Mouse (Mus musculus) urinary bladder, postnatal 10 days (tissue): ENCODE data around the gene Hcfc1r1.

Experiments
- DNase-seq: peaks from one replicate; pipeline ENCODE4 v3.0.0; 2022; ENCODE audit warnings: low spot score

The Hcfc1r1 gene

GRCm38 (mm10) chr17:23675127-23675526, 1.7 kb downstream of the Hcfc1r1 start:
- DNase-seq, result no peak

GRCm38 (mm10) chr17:23675564-23676281, 2.3 kb downstream of the Hcfc1r1 start:
- DNase-seq, result no peak

GRCm38 (mm10) chr17:23676473-23677031, 3.2 kb downstream of the Hcfc1r1 start:
- no peak for DNase-seq

- no peak for DNase-seq
Measured at GRCm38 (mm10) chr17:23677236-23677679, 3.9 kb downstream of the Hcfc1r1 start, which contains the start of gene Tnfrsf12a. Gene Tnfrsf12a, minus strand, starts transcription at chr17:23677468.

- no peak for DNase-seq
Measured at GRCm38 (mm10) chr17:23679127-23679835, 5.9 kb downstream of the Hcfc1r1 start, which contains the start of gene Cldn6. Gene Cldn6, plus strand, starts transcription at chr17:23679249.

GRCm38 (mm10) chr17:23680336-23680735, 6.9 kb downstream of the Hcfc1r1 start:
- no peak for DNase-seq

GRCm38 (mm10) chr17:23681086-23681485, 7.7 kb downstream of the Hcfc1r1 start:
- no peak for DNase-seq

- DNase-seq, result no peak
Measured at GRCm38 (mm10) chr17:23682092-23682491, 8.7 kb downstream of the Hcfc1r1 start.

- no peak for DNase-seq
Measured at GRCm38 (mm10) chr17:23682530-23682929, 9.1 kb downstream of the Hcfc1r1 start.

- no peak for DNase-seq
Measured at GRCm38 (mm10) chr17:23683226-23683625, 9.8 kb downstream of the Hcfc1r1 start.

- no peak for DNase-seq
Measured at GRCm38 (mm10) chr17:23683856-23684672, 10.7 kb downstream of the Hcfc1r1 start, which contains the start of gene Cldn9. Gene Cldn9, minus strand, starts transcription at chr17:23684026.

GRCm38 (mm10) chr17:23694491-23694890, 21.1 kb downstream of the Hcfc1r1 start:
- no peak for DNase-seq

GRCm38 (mm10) chr17:23695801-23696200, 22.4 kb downstream of the Hcfc1r1 start:
- DNase-seq, result no peak

GRCm38 (mm10) chr17:23699131-23700077, 26.0 kb downstream of the Hcfc1r1 start:
- DNase-seq, result no peak

- peak; percentile 63 for DNase-seq
Measured at GRCm38 (mm10) chr17:23700079-23700478, 26.7 kb downstream of the Hcfc1r1 start.

GRCm38 (mm10) chr17:23703301-23703700, 29.9 kb downstream of the Hcfc1r1 start:
- no peak for DNase-seq

GRCm38 (mm10) chr17:23704741-23705140, 31.3 kb downstream of the Hcfc1r1 start:
- no peak for DNase-seq

- no peak for DNase-seq
Measured at GRCm38 (mm10) chr17:23705525-23706104, 32.2 kb downstream of the Hcfc1r1 start.

GRCm38 (mm10) chr17:23706212-23706611, 32.8 kb downstream of the Hcfc1r1 start:
- no peak for DNase-seq

- no peak for DNase-seq
Measured at GRCm38 (mm10) chr17:23717003-23717402, 43.6 kb downstream of the Hcfc1r1 start.
